Mouse (Mus musculus) testis, postnatal 10 days (tissue): ENCODE results near the gene Cd300c2.
"Not testable (repeated sequence)": the region's sequence is repeated elsewhere in the genome, so short reads cannot be mapped to it uniquely, and the experiment has no call there.

Experiments
- DNase-seq: peaks from one replicate; pipeline ENCODE4 v3.0.0; 2021; ENCODE audit warnings: low spot score

Gene Cd300c2

DNA sequence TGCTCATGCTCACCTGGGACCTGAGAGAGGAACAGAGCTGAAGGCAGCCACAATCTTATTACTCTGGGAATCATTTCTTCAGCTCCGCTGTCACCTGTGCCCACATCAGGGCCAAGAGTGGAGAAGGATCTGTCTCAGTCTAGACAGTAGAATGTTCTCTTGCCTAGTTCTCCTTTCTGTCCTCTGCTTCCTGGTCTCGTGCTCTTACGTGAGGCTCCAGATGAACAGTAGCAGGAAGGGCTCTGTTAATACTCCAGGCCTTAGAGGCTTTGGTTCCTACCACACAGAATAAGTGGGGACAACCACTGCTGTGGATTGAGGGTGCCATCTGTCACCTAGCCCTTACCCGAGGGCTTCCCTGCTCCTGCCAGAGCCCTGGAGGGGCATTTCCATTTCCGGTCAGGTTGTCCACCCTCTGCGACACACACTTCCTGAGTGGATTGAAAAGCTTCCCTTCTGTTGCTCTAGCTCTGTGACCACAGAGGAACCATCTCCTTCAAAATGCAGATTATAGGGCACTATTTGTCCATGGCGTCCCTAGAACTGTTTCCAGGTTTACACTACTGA lies at the start of gene Cd300c2:
Gene Cd300c2 (minus strand): TSS at position 407 of the 567 bp plus-strand sequence.
- DNase-seq = no peak

DNA sequence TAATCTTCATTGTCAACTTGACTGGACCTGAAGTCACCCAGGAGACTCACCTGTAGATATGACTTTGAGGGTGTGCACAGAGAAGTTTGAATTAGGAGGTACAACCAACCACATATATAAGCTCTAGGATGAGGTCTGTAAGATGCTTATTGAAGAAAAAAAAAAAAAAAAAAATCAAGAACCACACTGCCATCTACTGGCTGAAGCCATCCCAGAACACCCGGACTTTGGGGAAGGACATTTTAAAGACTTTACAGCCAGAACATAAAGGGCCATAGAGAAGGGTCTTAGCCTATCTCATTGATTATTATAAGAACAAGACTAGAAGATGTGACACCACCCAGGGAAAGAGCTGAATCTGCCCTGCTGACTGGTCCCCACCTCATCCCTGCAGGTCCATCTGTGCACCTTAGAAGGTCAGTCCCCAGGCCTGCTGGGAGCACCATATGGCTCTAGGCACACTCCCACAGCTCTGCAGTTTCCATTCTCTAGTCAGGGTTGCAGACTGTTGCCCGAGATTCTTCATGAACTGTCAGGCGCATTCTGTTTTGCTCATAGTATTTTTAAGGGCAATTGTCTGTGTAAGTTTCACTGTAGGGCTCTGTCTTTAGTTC lies 47.7 kb upstream of the Cd300c2 start:
- no peak for DNase-seq

GRCm38 (mm10) chr11:115048259-115048658 lies 46.6 kb upstream of the Cd300c2 start, which contains the start of gene Cd300ld3:
Gene Cd300ld3, minus strand, starts transcription at chr11:115048409.
- no peak for DNase-seq

GRCm38 (mm10) chr11:115037669-115038068 lies 36.0 kb upstream of the Cd300c2 start, which contains the start of gene Cd300ld5:
Gene Cd300ld5, minus strand, starts transcription at chr11:115037769.
- DNase-seq = not testable (repeated sequence)

GRCm38 (mm10) chr11:115026912-115027311 lies 25.2 kb upstream of the Cd300c2 start, which contains the start of gene Cd300ld4:
Gene Cd300ld4, minus strand, starts transcription at chr11:115027012.
- not testable (repeated sequence) for DNase-seq

DNA sequence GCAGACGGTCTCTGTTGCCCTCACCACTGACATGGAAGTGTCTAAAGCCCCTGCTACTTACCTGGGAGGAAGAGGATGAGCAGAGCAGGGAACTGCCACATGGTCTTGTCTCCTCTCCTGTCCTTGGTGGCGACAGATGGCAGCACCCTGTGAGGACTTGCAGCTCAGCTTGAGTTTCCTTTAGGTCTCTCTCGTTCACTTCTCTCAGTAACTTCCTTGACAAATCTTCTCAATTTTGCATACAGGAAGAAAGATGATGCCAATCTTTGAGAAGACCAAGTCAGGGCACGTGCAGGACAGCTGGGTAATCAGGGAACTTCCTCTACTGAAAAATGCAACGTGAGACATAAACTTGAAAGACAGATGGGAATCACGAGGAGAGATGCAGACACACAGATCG lies 14.4 kb upstream of the Cd300c2 start, which contains the start of gene Cd300ld2:
Gene Cd300ld2 (minus strand): TSS at position 101 of the 400 bp plus-strand sequence.
- not testable (repeated sequence) for DNase-seq

DNA sequence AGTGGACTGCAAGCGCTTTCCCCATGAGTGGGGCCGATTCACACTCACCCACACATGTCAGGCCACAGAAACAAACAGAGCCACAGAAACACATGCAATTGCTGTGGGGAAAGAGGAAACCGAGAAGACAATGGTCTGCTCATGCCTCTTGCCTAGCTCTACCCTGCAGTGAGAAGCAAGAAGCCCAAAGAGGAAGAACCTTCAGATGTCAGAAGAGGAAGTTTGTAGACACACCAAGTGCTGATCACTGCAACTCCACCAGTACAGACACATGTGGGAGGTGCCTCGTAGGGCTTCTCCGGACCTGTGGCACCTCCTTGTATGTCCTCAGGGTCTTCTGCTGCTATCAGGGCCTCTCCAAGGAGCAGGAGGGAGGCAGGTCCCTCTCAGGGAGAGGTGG lies 2.4 kb upstream of the Cd300c2 start:
- DNase-seq = no peak

DNA sequence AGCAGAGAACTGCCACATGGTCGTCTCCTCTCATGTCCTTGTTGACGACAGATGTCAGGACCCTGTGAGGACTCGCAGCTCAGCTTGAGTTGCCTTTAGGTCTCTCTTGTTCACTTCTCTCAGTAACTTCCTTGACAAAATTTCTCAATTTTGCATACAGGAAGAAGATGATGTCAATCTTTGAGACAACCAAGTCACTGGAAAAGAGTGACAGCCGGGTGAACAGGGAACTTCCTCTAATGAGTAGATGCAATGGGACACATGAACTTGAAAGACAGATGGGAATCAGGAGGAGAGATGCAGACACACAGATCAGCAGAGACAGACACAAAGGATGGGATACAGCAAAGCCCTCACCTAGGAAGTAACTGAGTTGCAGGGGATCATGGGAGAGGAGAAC lies 11.9 kb downstream of the Cd300c2 start, which contains the start of gene Cd300ld:
Gene Cd300ld (minus strand): TSS at position 130 of the 400 bp plus-strand sequence.
- DNase-seq = no peak

DNA sequence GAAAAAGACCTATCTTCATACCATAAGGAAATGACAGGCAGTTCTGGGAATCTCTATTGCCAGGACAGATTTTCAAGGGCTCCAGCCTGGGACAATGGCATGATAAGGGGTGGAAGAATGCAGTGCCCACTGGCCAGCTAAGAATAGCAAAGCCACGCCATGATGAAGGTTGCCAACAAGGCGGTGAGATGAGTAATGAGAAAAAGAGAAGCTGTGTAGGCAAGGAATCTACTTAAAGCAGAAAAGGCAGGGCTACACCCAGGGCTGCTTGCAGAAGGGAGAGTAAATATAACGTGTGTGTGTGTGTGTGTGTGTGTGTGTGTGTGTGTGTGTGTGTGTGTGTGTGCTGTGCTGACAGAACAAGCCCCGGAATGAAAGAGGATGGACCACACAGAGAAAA lies 19.8 kb downstream of the Cd300c2 start:
- no peak for DNase-seq

DNA sequence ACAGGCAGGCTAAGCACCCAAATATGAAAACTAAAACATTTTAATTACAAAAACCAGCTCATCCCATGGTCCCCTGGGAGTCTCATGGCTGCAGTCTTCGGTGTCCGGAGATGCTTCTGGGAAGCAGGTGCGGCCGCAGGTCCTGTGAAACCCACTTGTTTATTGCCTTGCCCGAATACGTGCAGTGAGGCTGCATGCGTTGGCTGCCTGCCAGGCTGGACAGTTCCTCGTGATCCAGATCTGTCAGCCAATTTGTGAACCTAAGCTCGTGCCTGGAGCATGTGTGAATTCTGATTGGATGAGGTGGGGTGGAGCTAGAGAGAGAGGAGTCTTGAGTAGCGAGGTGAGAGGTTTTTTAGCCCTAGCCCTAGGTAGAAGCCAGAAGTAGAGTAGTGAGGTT lies 29.0 kb downstream of the Cd300c2 start:
- no peak for DNase-seq

DNA sequence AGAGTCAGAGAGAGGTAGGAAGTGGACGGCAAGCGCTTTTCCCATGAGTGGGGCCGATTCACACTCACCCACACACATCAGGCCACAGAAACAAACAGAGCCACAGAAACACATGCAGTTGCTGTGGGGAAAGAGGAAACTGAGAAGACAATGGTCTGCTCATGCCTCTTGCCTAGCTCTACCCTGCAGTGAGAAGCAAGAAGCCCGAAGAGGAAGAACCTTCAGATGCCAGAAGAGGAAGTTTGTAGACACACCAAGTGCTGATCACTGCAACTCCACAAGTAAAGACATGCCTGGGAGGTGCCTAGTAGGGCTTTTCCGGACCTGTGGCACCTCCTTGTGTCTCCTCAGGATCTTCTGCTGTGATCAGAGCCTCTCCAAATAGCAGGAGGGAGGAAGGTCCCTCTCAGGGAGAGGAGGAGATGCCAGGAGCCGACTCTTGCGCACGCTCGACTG lies 32.9 kb downstream of the Cd300c2 start, which contains the start of gene Cd300c:
Gene Cd300c (minus strand): TSS at position 406 of the 456 bp plus-strand sequence.
- DNase-seq = no peak

DNA sequence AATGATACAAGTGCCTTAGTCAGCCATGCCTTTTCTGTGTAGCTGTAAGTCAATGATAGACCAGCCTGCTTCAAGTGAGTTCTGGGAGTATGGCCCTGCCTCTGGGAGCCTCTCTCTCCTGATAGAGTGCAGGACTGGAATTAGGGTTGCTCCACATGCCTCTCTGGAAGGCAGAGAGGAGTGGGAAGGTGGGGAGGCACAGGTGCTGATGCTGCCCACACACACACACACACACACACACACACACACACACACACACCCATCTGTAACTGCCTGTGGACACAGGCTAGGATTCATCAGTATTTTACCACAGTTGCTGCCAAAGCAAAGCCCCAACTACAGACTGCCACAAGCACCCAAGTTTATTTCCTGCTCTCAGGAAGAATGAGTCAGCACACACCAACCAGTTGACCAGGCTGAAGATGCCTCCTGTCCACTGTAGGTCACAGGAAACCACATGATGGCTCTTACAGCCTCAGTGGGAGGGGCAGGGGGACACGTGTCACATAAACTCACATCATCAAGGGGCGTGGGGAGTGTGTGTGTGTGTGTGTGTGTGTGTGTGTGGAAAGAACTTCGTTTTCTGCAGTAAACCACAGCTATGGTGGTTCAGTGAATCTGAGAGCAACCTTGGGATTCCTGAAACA lies 36.4 kb downstream of the Cd300c2 start:
- DNase-seq = no peak

DNA sequence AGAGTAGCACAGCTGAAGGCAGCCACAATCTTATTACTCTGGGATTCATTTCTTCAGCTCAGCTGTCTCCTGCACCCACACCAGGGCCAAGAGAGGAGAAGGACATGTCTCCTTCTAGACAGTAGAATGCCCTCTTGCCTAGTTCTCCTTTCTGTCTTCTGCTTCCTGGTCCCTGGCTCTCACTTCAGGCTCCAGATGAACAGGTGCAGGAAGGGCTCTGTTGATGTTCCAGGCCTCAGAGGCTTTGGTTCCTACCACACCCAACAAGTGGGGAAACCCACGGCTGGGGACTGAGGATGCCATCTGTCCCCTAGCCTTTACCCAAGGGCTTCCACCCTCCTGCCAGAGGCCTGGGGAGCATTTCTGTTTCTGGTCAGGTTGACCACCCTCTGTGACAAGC lies 41.3 kb downstream of the Cd300c2 start:
- no peak for DNase-seq
